Mouse (Mus musculus) spleen, postnatal 4 days (tissue): ENCODE data around the gene Nfkb2.

ENCODE experiments used
- DNase-seq, 2 experiments: peaks; one replicate each; pipeline ENCODE4 v3.0.0; 2022; ENCODE audit warnings: low spot score in 2 of 2

Gene Nfkb2

DNA sequence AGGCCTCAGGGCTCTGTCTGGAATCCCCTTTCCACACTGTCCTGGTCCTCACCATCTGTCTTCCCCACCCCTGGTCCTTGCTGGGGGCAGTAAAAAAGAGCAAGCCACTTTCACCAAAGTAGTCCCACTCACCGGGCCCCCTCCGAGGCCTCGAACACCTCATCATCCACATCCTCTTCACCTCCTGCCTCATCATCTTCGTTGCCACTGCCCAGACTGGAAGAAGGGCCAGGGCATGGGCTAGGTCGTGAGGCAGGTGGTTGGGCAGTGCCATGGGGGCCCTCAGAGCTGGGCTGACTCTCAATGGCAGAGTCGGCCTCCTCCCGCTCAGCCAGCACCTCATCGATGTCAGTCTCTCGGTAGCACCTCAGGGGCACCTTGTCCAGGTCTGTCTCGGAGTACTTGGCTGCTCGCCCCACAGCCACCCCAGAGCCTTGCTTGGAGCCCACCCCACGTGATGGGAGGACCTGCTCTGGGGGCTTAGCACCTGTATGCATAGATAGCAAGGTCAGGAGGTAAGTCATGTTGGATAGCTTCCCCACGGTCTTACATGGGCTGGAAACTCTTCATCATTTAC lies 19.0 kb downstream of the Nfkb2 start:
- DNase-seq = no peak

DNA sequence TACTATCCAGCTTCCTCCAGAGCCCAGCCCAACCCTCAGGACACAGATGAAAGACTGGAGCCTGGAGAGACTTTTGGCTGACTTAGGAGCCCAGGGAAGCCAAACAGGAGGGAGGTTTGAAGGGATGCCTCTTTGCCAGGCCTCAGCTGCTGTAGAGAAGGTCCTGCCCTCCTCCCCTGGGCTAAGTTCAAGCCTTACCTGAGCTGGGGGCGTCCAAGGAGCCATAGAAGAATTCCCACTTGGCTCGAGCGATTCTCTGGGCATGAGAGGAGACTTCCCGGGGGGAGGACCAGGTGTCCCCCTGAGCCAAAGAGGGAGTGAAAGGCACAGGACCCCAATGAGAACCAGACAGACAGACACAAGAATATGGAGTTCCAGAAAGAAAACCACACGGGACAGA lies 19.6 kb downstream of the Nfkb2 start:
- no peak for DNase-seq

DNA sequence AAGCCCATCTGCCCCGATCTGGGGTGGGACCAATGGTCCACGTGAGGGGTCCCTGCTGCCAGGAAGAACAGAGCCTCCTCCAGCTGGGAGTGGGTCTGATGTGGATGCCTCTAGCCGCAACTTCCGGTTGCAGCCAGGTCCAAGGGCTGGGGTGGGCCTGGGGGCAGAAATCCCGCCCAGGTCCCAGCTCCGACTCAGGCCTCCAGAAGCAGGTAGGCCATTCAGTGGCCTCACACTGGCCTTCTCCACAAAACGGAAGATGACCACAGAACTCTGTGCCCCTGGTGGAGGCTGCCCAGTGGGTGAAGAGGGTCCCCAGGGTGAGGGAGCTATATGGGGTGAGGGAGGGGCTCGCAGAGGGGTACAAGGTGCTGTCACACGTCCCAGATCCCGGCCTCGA lies 20.2 kb downstream of the Nfkb2 start:
- no peak for DNase-seq

DNA sequence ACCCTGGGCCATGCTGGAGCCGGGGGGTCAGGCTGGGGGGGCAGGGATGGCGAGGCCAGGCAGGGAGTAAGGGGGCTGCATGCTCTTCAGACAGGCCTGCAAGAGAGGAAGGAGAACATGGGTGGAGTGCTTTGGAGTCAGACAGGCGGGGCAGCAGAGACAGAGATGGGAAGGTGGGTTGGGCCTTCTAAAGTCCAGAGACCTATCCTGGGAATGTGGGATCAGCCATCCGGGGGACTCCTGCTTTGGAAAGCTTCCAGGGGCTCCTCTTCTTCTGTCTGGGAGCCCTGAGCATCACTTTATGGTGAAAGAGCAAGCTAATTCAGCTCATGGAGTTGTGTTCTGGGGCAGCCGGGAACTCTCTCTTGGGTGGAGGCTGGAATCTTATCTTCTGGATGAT lies 20.8 kb downstream of the Nfkb2 start:
- no peak for DNase-seq

DNA sequence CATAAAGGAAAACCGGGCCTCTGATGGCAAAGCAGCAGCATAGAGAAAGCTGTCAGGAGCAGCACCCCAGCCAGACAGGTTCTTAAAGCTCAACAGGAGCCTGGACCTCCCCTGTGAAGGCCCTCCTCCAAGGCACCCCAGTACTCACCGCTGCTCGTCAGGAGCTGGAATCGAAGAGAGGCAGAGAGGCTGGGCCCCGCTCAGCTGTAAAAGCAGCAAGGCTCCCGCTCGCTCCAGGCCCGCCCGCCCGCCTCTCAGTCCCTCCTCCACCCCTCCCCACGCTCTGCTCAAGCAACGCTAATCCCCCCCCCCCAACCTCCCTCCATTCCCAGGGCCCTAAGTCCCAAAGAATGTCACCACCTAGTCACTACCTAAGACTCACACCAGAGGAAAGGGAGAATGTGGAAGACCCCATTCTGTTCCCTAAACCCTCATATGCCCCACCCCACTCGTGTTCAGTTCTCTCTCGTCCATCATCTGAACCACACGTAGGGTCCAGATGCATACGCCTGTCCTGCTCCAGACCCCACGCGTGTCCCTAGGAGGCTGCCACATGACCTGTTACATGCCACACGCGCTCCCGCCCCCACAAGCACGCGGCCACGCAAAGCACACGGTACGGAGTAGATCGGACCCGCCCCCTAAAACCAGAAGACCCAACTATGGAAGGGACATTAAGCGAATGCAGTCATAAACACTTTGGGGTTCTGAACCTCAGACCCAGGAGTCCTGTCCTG lies 22.1 kb downstream of the Nfkb2 start:
- no peak for DNase-seq

DNA sequence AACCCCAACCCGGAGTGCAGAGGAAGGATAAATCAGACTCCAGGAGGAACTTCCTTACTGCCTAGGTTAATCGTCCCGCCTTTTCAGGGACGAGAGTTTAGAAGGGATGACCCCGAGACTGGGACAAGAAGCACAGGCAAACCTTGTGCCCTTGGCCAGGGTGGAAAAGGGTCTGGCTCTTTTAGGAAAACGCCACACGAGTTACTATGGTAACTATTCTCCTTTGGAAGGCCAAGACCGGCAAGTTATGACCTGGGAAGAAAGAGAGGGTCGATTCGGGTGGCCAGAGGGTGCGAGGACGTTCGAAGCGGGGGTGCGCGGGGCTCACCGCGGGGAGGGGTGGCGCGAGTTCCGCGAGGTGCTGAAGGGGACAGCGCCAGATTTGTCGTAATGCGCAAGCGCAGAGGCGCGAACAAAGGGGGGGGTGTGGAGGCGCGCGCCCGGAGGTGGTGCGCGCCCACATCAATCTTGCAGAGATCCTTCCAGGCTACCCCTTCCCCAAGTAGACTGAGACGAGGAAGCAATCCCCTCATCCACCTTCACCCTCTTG lies 22.7 kb downstream of the Nfkb2 start, which contains the start of gene Psd:
Psd (minus strand) TSS at position 401 of the 550 bp plus-strand sequence.
- DNase-seq = peak; percentile 56 to 84

DNA sequence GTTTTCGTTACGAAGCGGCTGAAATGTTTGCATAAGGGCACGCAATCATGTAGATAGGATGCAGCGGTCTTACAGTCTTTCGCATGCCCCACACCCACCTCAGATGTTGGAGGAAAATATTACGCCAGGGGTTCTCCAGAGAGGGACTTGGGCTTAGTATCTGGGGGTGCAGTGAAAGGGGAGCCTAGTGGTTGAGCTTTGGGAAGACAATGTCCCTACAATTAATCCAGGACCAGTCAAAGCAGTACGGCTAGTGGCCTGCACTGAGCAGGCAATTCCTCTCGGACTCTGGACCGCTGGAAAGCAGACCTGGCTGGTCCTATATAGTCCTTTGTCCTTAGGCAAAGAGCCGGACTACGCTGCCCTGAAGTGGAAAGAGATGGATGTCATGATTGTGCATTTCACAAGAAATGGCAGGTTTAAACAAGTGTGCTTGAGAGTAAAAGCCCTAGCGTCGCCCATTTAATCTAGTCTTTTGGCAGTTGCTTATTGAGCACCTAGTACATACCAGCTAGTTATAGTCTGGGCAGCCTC lies 23.5 kb downstream of the Nfkb2 start:
- DNase-seq = peak in 1 of 2 experiments; percentile 63

DNA sequence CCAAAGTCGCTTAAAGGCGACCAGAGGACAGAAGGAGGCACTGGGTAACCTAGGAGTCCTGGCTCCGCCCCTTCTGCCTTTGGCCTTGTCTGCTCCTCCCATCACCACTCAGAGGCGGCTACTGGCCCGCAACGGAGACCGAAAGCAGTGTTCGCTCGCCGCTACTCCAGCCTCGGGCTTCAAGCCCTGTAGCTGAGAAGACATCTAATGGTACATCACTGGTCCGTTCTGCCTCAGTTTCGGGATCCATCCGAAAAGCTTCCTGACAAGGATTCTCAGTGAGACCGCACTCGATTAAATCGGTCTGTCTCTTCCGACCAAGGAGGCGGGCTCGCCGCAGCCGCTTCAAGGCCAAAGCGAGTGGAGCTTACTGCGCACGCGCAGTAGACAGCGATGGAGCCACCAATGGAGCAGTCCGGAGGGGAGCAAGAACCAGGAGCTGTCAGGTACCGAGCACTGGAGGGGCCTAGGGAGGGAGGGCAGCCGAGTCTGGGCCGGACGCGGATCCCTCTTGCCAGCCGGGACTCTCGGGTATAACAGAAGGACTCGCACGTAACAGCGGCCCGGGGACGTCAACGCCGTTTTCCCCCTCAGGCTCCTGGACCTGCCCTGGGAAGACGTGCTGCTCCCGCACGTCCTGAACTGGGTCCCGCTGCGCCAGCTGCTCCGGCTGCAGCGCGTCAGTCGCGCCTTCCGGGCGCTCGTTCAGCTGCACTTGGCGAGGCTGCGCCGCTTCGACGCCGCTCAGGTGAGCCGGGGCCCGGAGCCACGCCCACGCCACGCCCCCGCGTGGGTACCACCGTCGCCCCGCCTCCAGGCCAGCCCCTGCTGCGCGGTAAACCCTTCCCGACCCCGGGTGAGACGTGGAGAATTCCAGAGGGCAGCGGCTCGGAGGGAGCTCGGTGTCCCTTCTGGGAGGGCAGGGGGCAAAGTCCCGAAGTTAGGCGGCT lies 24.2 kb downstream of the Nfkb2 start, which contains the start of gene Fbxl15:
Fbxl15 (plus strand) TSS at position 104 of the 950 bp plus-strand sequence.
- DNase-seq = peak; percentile 91 to 96

DNA sequence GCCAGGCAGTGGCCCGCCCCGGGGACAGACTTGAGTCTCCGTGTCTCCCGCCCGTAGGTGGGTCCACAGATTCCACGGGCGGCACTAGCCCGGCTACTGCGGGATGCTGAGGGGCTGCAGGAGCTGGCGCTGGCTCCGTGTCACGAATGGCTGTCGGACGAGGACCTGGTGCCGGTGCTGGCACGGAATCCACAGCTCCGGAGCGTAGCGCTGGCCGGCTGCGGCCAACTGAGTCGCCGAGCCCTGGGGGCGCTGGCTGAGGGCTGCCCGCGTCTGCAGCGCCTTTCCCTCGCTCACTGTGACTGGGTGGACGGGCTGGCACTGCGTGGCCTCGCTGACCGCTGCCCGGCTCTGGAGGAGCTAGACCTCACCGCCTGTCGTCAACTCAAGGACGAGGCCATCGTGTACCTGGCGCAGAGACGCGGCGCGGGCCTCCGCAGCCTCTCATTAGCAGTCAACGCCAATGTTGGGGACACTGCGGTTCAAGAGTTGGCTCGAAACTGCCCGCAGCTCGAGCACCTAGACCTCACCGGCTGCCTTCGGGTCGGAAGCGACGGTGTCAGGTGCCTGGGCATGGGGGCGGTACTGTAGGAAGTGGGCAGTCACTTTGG lies 25.0 kb downstream of the Nfkb2 start:
- DNase-seq = no peak

DNA sequence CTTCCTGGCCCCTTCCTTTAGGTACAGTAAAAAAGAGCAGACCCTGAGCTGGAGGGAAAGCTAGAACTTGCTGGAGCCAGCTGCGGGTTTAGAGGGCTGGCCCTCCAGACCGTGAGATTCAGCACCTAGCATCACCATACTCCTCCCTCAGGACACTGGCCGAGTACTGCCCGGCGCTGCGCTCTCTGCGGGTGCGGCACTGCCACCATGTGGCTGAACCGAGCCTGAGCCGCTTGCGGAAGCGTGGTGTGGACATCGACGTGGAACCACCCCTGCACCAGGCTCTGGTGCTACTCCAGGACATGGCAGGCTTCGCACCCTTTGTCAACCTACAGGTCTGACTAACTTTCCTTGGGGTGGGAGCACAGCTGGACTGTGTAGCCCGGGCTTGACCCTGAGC lies 25.8 kb downstream of the Nfkb2 start:
- peak; percentile 85 to 93 for DNase-seq

DNA sequence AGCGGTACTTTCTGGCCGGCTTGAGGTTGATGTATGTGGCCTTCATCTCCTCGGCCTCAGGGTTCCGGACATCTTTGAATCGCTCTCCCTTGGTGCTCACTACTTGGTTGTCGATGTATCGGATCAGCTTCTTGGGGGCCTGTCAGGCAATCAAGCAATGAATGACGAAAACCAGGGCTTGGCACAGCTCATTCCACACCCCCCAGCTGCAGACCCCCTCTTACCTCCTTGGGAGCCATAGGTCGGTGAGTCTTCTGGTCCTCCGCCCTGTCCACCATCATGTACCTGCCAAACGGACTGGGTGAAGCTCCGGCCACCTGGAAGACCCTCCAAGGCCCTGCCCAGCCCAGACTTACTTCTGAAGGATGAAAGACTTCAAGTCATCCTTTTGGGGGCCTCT lies 26.6 kb downstream of the Nfkb2 start:
- DNase-seq = no peak

DNA sequence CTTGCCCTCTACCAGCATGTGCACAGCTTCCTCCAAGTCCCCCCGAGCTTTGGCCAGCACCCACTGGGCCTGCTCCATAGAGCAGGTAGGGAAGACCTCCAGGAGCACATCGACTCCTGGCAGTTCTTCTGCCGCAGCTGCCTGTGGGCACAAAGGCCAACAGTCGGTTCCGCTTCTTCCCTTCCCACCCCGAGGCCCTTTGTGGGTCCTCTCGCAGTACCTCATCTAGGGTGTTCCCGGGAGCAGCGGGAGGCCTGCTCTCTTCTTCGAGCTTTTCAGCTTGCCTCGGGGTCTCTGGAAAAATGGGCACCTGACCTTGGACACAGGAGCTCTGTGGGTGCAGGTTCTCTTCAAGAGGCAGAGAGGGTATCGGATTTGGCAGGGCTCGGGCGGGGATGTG lies 27.2 kb downstream of the Nfkb2 start:
- no peak for DNase-seq

DNA sequence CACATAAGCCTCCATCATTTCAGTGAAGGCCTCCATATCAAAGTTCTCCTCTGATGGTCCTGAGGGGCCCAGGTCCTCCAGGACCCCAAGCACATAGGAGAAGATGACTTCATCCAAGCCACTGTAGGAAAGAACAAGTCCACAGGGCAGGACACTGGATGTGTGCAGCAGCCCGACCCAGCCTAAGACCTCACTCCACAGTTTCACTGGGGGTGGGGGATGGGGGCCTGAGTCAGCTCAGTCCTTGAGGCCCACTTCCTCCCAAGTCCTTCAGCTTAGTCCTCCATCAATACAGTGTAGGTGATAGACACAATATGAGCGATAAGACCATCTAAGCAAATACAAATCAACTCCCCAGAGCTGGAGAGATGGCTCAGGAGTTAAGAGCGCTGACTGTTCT lies 27.8 kb downstream of the Nfkb2 start:
- DNase-seq = no peak

DNA sequence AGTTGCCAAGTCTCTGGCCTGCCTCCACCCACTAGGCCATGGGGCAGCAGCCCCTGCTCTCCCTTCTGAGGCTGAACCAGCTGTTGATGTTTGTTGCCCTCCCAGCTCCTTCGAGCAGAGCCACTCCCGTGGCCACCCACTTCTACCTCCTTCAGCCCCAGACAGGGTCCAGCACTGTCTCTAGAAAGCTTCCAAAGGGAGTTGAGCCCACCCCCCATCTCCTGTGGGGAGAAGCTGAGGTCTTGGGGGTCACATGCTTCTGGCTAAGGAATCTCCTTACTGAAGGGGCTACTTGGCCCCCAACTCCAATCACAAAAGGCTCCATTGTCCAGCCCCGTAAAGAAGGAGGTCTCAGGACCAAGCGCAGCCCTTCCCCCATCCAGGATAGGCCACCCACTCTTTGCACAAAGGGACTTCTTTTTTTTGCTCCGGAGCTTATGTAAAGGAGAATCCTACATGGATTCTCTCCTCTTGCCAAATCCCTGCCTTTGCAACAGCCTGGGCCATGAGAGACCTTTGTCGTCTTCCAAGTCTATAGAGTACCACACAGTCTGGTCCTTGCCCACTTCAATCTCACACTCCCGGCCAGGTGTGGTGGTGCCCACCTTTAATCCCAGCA lies 28.7 kb downstream of the Nfkb2 start:
- no peak for DNase-seq

DNA sequence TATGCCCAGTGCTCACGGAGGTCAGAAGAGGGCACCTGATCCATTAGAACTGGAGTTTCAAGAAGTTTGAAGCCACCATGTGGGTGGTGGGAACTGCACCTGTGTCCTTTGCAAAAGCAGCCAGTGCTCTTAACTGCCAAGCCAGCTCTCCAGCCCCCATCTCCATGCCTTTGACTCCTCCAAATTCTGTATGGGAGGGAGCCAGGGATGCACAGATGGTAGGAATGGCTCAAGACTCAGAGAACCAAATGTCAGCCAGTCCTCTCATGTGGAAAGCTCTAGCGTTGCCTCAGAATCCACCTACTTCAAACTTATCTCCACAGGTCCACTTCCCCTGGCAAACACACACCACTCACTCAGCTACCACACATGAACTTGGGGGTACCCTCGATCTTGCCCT lies 29.8 kb downstream of the Nfkb2 start:
- no peak for DNase-seq

DNA sequence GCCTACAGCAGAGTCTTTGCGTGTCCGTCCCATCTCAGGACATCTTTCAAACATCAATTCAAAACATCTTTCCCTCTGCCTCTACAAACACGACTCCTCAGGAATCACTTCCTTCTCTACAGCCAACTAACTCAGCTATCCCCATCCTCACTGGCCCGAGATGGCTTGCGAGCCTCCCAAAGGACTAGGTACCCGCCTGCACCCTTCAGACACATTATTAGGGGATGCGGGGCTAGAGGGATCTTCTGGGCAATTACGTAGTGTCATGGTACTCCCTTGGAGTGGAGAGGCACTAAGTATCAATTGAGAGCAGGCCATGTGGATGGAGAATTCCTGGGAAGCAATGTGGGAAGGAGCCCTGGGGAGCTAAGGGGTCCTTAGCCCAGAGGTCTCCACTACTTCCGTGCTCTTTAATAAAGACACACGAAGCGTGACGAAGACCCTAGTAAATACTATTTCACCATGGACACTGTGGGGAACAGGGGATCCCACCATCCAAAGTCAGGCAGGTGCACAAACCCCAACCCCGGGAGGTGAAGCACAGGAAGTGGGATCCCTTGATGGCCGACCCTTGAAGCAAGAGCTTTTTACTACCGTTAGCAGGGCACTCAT lies 33.7 kb downstream of the Nfkb2 start:
- DNase-seq = peak in 1 of 2 experiments; percentile 64

DNA sequence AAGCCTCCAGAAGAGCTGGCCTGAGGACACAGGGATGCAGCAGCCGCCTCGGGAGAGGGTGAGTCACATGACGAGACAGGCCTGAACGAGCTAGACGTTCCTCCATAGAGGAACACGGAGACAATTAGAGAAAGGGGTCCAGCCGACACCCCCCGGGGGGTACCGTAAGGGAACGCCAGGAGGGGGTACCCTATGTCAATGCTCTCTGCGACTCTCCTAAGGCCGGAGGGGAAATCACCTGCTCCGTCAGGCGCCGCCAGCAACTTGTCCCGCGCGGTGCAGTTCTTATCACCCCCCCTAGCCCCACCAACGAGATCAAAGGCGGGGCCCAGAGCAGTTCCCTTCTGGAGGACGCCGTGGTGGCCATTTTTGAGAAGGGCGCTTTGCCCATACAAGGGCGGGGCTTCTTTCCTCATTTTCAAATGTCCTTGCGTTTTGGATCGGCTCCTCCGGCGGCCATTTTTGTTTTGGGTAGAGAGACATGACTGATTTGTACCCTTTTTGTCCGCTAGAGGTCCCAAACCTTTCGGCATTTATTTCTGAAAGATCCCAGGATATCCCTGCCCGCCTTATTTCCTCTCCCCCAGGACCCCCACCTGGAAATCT lies 34.3 kb downstream of the Nfkb2 start, which contains the start of gene Cuedc2:
Cuedc2 (minus strand) TSS at position 372 of the 606 bp plus-strand sequence.
- peak; percentile 98 for DNase-seq

DNA sequence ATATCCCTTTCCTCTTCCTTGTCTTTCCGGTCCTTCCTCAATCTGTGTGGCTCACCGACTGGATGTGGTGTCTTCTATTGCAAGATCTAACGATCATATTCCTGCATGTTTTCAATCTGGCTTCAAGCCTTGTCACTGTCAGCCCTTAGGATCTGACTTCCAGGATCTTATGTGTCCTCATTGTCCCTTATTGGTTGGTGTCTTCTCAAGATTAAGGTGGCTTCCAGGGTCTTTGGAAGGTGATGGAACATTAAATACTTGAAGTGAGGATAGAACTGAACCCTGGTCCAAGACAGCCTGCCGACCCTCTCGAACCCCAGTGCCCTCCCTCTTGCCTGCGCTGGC lies 34.8 kb downstream of the Nfkb2 start:
- DNase-seq = no peak

DNA sequence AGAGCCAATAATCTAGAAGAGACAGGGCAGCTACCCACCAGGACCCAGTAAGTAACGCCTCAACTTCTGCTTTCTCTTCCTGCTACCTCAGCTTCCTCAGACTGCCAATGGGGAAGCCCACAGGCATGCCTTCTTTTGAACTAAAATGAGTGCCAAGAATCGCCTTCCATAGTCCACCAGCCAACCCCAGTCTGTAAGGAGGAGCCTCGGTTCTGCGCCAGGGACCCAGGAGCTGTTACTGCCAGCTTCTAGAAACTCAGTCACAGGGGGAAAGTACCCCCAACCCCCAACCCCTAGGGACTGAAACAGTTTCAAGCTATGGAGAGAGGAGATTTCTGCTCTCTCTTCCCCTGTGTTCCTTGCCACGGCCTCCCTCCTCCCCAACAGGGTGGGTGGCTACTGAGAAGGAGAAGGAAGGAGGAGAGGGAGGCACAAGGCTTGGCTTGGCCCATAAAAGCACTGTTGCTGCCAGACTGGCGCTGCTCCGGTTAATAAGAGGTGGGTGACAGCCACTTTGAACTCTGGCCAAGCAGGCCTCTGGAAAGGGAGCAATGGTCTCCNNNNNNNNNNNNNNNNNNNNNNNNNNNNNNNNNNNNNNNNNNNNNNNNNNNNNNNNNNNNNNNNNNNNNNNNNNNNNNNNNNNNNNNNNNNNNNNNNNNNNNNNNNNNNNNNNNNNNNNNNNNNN lies 35.3 kb downstream of the Nfkb2 start:
- DNase-seq = peak; percentile 56 to 78
